Mouse (Mus musculus): ENCODE data around the gene Slc25a39.

DNA sequence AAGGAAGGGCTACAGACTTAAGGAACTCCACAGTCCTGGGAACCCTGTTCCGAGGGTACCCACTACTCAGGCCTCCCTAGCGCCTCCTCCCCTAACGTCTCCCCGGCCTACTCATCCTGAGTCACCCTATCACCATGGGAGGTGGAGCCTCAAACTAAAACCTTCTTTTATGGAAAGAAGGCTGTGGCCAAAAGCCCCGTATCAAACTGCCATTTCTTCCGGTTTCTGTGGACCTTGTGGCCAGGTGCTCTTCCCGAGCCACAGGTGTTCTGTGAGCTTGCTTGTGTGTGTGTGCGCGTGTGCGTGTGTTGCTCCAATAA is 28.7 kb upstream of the Slc25a39 start:
- TF ChIP-seq CTCF (IDR thresholded peaks at IDR 0.05; ENCODE audit: low read depth, low read length), result no peak
- TF ChIP-seq GATA2 (IDR thresholded peaks at IDR 0.05; ENCODE audit: borderline replicate concordance, low read depth, low read length), result no peak
- TF ChIP-seq TAL1 (conservative IDR thresholded peaks at IDR 0.05; ENCODE audit: low read depth, low read length), result no peak
- TF ChIP-seq GATA1 (IDR thresholded peaks at IDR 0.05; ENCODE audit: borderline replicate concordance, low read length), result no peak
